ENCODE assay signal across 11 mouse cellular contexts in the genomic region with DNA sequence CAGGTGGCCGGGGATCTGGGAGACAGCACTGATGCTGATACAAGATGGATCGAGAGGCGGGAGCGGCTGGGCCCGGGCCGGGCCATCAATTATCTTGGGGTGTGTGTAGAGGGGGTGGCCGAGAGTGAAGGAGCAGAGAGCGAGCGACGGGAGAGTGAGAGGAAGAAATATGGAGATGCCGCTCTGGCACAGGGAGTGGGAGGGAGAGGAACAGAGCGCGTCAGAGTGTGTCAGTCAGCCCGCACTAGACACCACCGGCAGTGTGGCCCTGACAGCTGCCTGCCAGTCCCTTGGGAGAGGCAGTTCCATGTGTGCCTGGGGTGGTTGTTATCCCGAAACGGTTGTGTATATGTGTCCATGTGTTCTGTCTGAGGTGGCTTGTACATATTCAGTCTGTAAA. TPM values are rescaled to one million over a fixed set of nuclear protein-coding genes. Genes with fewer than 3 reads are reported as not detected.
DNase-seq lines count a peak whose midpoint lies in the region; ATAC-seq and TF ChIP-seq lines count a peak whose summit lies in the region.
"Had no signal": no experiment of that assay in that cellular context is flagged by ENCODE, and none has a peak within 500 bp of the region (broad histone marks: within the 10 kb centered on the region; RNA-seq: fewer than 3 reads in every experiment).

No protein-coding gene starts in this region.

- no peaks in the 10 kb centered on the region for H3K36me3 ChIP-seq in lung, embryonic 14.5 days (ENCODE audit: insufficient read depth)
- H3K36me3 ChIP-seq in hindbrain, embryonic 10.5 days = no peaks in the 10 kb centered on the region
- no peaks in the 10 kb centered on the region for H3K36me3 ChIP-seq in midbrain, embryonic 12.5 days
- H3K36me3 ChIP-seq in kidney, adult 2 months (ENCODE audit: control insufficient read depth, insufficient read depth, low read length) = no peaks in the 10 kb centered on the region

- H3K4me3 ChIP-seq in lung, embryonic 14.5 days (ENCODE audit: low read depth, low read length) = no peak overlapping the region
- peak overlapping the region; percentile 41 for H3K4me3 ChIP-seq in hindbrain, embryonic 10.5 days
- peak overlapping the region; percentile 22 for H3K4me3 ChIP-seq in midbrain, embryonic 12.5 days
- no peak overlapping the region for H3K4me3 ChIP-seq in kidney, adult 2 months (ENCODE audit: insufficient read depth, low read depth, low read length)

- H3K4me2 ChIP-seq in lung, embryonic 14.5 days = no peak overlapping the region
- H3K4me2 ChIP-seq in midbrain, embryonic 12.5 days (replicated peaks) = peak overlapping the region; percentile 69

- H3K27ac ChIP-seq in lung, embryonic 14.5 days (ENCODE audit: low read depth) = no peak overlapping the region
- H3K27ac ChIP-seq in hindbrain, embryonic 10.5 days = peak overlapping the region; percentile 72; the same call in 1 of the 2 replicates
- peak overlapping the region; percentile 66 for H3K27ac ChIP-seq in midbrain, embryonic 12.5 days (replicated peaks)
- no peak overlapping the region for H3K27ac ChIP-seq in kidney, adult 2 months (ENCODE audit: insufficient read depth, low read depth, low read length)
- H3K27ac ChIP-seq: liver, embryonic 14.5 days had no signal

- WGBS in lung, embryonic 14.5 days = 6% methylated on average over 17 of the region's 17 CpGs
- WGBS in hindbrain, embryonic 10.5 days = under 1% methylated on average over 17 of the region's 17 CpGs
- WGBS in midbrain, embryonic 12.5 days = 2% methylated on average over 17 of the region's 17 CpGs
- 16% methylated on average over 17 of the region's 17 CpGs for WGBS in kidney, adult 2 months

- peaks cover 92% of the 10 kb centered on the region for H3K27me3 ChIP-seq in lung, embryonic 14.5 days (ENCODE audit: insufficient read depth, low read length)
- peaks cover 100% of the 10 kb centered on the region for H3K27me3 ChIP-seq in hindbrain, embryonic 10.5 days (ENCODE audit: insufficient read depth, poor library complexity, severe bottlenecking)
- H3K27me3 ChIP-seq in midbrain, embryonic 12.5 days = peaks cover 98% of the 10 kb centered on the region
- peaks cover 4% of the 10 kb centered on the region; the same call in 1 of the 2 replicates for H3K27me3 ChIP-seq in kidney, adult 2 months (replicated peaks; ENCODE audit: control insufficient read depth, insufficient read depth, low read length)

- H3K9ac ChIP-seq in lung, embryonic 14.5 days = no peak overlapping the region
- H3K9ac ChIP-seq in midbrain, embryonic 12.5 days (replicated peaks) = no peak overlapping the region
- H3K9ac ChIP-seq: liver, embryonic 14.5 days had no signal

- no peaks in the 10 kb centered on the region for H3K9me3 ChIP-seq in lung, embryonic 14.5 days (ENCODE audit: low read depth, low read length)
- H3K9me3 ChIP-seq in hindbrain, embryonic 10.5 days = no peaks in the 10 kb centered on the region
- H3K9me3 ChIP-seq in midbrain, embryonic 12.5 days = no peaks in the 10 kb centered on the region

- no peak for DNase-seq in lung, embryonic 14.5 days
- no peak for DNase-seq in lung, adult 18-20 months
- peak; percentile 57 for DNase-seq in hindbrain, embryonic 10.5 days (ENCODE audit: low spot score)
- no peak for DNase-seq in gastrocnemius, adult 18-20 months (ENCODE audit: low spot score)
- DNase-seq in kidney, adult 2 months = no peak
- no peak for DNase-seq in testis, postnatal 14 days (ENCODE audit: low spot score)
- DNase-seq in spleen, postnatal 36 days (ENCODE audit: low spot score in 2 of 2) = no peak

- no peak for TF ChIP-seq POLR2A in kidney, adult 2 months (IDR thresholded peaks at IDR 0.05; ENCODE audit: low read depth, low read length)

- TF ChIP-seq CTCF in lung, embryonic 14.5 days (IDR thresholded peaks at IDR 0.05; ENCODE audit: low read depth) = no peak
- TF ChIP-seq CTCF in kidney, adult 2 months (conservative IDR thresholded peaks at IDR 0.05; ENCODE audit: insufficient read depth, insufficient read length, low read depth, low read length) = no peak

- 0 out of 2 replicates have a peak, but pooled peaks have one; percentile 5 for ATAC-seq in lung, embryonic 14.5 days (ENCODE audit: insufficient read depth)
- peak; percentile 20; the same call in 1 of the 2 replicates for ATAC-seq in midbrain, embryonic 12.5 days (ENCODE audit: low FRiP score, low read depth)
- ATAC-seq: activated CD4-positive, CD25-positive, alpha-beta regulatory T cell, adult 4 months had no signal

- peaks cover 4% of the 10 kb centered on the region; the same call in 1 of the 2 replicates for H3K4me1 ChIP-seq in lung, embryonic 14.5 days (ENCODE audit: insufficient read depth)
- H3K4me1 ChIP-seq in hindbrain, embryonic 10.5 days (replicated peaks) = peaks cover 82% of the 10 kb centered on the region
- H3K4me1 ChIP-seq in midbrain, embryonic 12.5 days = peaks cover 80% of the 10 kb centered on the region
- peaks cover 3% of the 10 kb centered on the region; the same call in 1 of the 2 replicates for H3K4me1 ChIP-seq in kidney, adult 2 months (ENCODE audit: control insufficient read depth, insufficient read depth, low read length)

RNA-seq across cellular contexts. Expression of gene Shmt2, which starts 5.2 kb away (rescaled TPM):
- 99.6 and 101 TPM in 2 replicates for polyA plus RNA-seq in lung, embryonic 14.5 days (2014; fragmentation: Nextera tagmentation; extraction: Ambion mirVana)
- polyA plus RNA-seq in hindbrain, embryonic 10.5 days (2016; fragmentation: Nextera tagmentation; extraction: Ambion mirVana) = 103 and 118 TPM in 2 replicates
- 75.1 and 77.8 TPM in 2 replicates for polyA plus RNA-seq in midbrain, embryonic 12.5 days (2016; fragmentation: Nextera tagmentation; extraction: Ambion mirVana)
- 10 to 100 TPM; 25.8 to 25.9 TPM for total RNA-seq in gastrocnemius, adult 18-20 months (2021)
- 232 and 274 TPM in 2 replicates for polyA plus RNA-seq in kidney, adult 2 months (2012; rRNA removed)

RNA-seq across cellular contexts. Expression of gene Nxph4, which starts 6.9 kb away (rescaled TPM):
- 0.14 and 0.22 TPM in 2 replicates for polyA plus RNA-seq in lung, embryonic 14.5 days (2014; fragmentation: Nextera tagmentation; extraction: Ambion mirVana)
- 23.1 and 70.9 TPM in 2 replicates for polyA plus RNA-seq in hindbrain, embryonic 10.5 days (2016; fragmentation: Nextera tagmentation; extraction: Ambion mirVana)
- 55.9 and 58.2 TPM in 2 replicates for polyA plus RNA-seq in midbrain, embryonic 12.5 days (2016; fragmentation: Nextera tagmentation; extraction: Ambion mirVana)
- total RNA-seq in gastrocnemius, adult 18-20 months (2021) = under 1 TPM; 0.14 to 0.36 TPM
- 2.0 and 2.2 TPM in 2 replicates for polyA plus RNA-seq in kidney, adult 2 months (2012; rRNA removed)
- total RNA-seq: hematopoietic stem cell, adult 5-6 weeks had no signal
- polyA plus RNA-seq: activated CD4-positive, CD25-positive, alpha-beta regulatory T cell, adult 4 months had no signal

RNA-seq across cellular contexts. Expression of gene Ndufa4l2, which starts 12.7 kb away (rescaled TPM):
- polyA plus RNA-seq in lung, embryonic 14.5 days (2014; fragmentation: Nextera tagmentation; extraction: Ambion mirVana) = 36.4 and 44.9 TPM in 2 replicates
- polyA plus RNA-seq in hindbrain, embryonic 10.5 days (2016; fragmentation: Nextera tagmentation; extraction: Ambion mirVana) = 8.1 and 10.5 TPM in 2 replicates
- 7.0 and 7.6 TPM in 2 replicates for polyA plus RNA-seq in midbrain, embryonic 12.5 days (2016; fragmentation: Nextera tagmentation; extraction: Ambion mirVana)
- total RNA-seq in gastrocnemius, adult 18-20 months (2021) = 10 to 100 TPM; 10.1 to 13.7 TPM
- 24.4 and 27.4 TPM in 2 replicates for polyA plus RNA-seq in kidney, adult 2 months (2012; rRNA removed)
- total RNA-seq: hematopoietic stem cell, adult 5-6 weeks had no signal
- polyA plus RNA-seq: activated CD4-positive, CD25-positive, alpha-beta regulatory T cell, adult 4 months had no signal

RNA-seq across cellular contexts. Expression of gene Stac3, which starts 26.0 kb away (rescaled TPM):
- polyA plus RNA-seq in lung, embryonic 14.5 days (2014; fragmentation: Nextera tagmentation; extraction: Ambion mirVana) = 0.12 TPM in 1 of 2 replicates, not detected in the other
- 0.72 and 1.5 TPM in 2 replicates for polyA plus RNA-seq in hindbrain, embryonic 10.5 days (2016; fragmentation: Nextera tagmentation; extraction: Ambion mirVana)
- 0.89 and 1.6 TPM in 2 replicates for polyA plus RNA-seq in midbrain, embryonic 12.5 days (2016; fragmentation: Nextera tagmentation; extraction: Ambion mirVana)
- 100 to 1,000 TPM; 381 to 402 TPM for total RNA-seq in gastrocnemius, adult 18-20 months (2021)
- 1.2 and 3.0 TPM in 2 replicates for polyA plus RNA-seq in kidney, adult 2 months (2012; rRNA removed)
- total RNA-seq: hematopoietic stem cell, adult 5-6 weeks had no signal

Comparison
In these comparisons a context has a peak if more than half of its experiments do, and no peak if none do; other contexts are left out.
1. H3K27ac ChIP-seq: peak in hindbrain, embryonic 10.5 days (single experiment) and midbrain, embryonic 12.5 days (single experiment); none in lung, embryonic 14.5 days (single experiment) and kidney, adult 2 months (single experiment).
2. H3K4me3 ChIP-seq: peak in hindbrain, embryonic 10.5 days (single experiment) and midbrain, embryonic 12.5 days (single experiment); none in lung, embryonic 14.5 days (single experiment) and kidney, adult 2 months (single experiment).